Mouse (Mus musculus) MEL (cell line): ENCODE data around the gene Tedc1. TPM values are rescaled to one million over a fixed set of nuclear protein-coding genes. Genes with fewer than 3 reads are reported as not detected.

Experiments
- DNase-seq: peaks from one replicate; pipeline ENCODE4 v3.0.0; 2011; ENCODE audit warnings: low read depth, low spot score
- H3K27ac ChIP-seq: 2 replicates; pipeline ENCODE4 v1.5.1; 2012; ENCODE audit warnings: low read depth, mild to moderate bottlenecking, control low read depth, low read length, moderate library complexity; ENCODE audit not compliant: control insufficient read depth
- H3K27me3 ChIP-seq, 2 experiments: fragments of 150-350 bp in 1 of 2; sonication (generic) in 1 of 2; 2 replicates each; pipeline ENCODE4 v1.6.1; 2012; ENCODE audit warnings: low read length in 2 of 2, mild to moderate bottlenecking in 2 of 2, improper control_type of control experiment in 1 of 2, moderate library complexity in 1 of 2; ENCODE audit not compliant: insufficient read depth in 2 of 2, control insufficient read depth in 1 of 2
- H3K36me3 ChIP-seq, 2 experiments: 2 replicates each; pipeline ENCODE4 v1.6.1; 2012 to 2014; ENCODE audit warnings: low read length in 2 of 2, improper control_type of control experiment in 1 of 2, inconsistent platforms in 1 of 2, mild to moderate bottlenecking in 1 of 2; ENCODE audit not compliant: insufficient read depth in 2 of 2, control insufficient read depth in 1 of 2
- H3K4me1 ChIP-seq, 2 experiments: fragments of 150-350 bp in 1 of 2; sonication (generic) in 1 of 2; 2 replicates each; pipeline ENCODE4 v1.6.1; 2012; ENCODE audit warnings: low read length in 2 of 2, improper control_type of control experiment in 1 of 2, mild to moderate bottlenecking in 1 of 2; ENCODE audit not compliant: insufficient read depth in 2 of 2, control insufficient read depth in 1 of 2
- H3K4me3 ChIP-seq, 2 experiments: fragments of 150-350 bp in 1 of 2; sonication (generic) in 1 of 2; 2 replicates each; pipeline ENCODE4 v1.5.1; 2012; ENCODE audit warnings: low read depth in 2 of 2, low read length in 2 of 2, mild to moderate bottlenecking in 2 of 2, moderate library complexity in 2 of 2, control low read depth in 1 of 2, improper control_type of control experiment in 1 of 2; ENCODE audit not compliant: control insufficient read depth in 1 of 2, insufficient read depth in 1 of 2
- H3K79me2 ChIP-seq: 2 replicates; pipeline ENCODE4 v1.6.1; 2012; ENCODE audit warnings: mild to moderate bottlenecking, low read length, moderate library complexity; ENCODE audit not compliant: control insufficient read depth, poor library complexity, insufficient read depth
- H3K9ac ChIP-seq: 2 replicates; pipeline ENCODE4 v1.6.1; 2012; ENCODE audit warnings: low read depth, mild to moderate bottlenecking, control low read depth, low read length, moderate library complexity; ENCODE audit not compliant: control insufficient read depth, poor library complexity, severe bottlenecking
- H3K9me3 ChIP-seq: fragments of 150-350 bp; sonication (generic); replicated peaks from 2 replicates; pipeline ENCODE4 v1.6.1; 2012; ENCODE audit warnings: mild to moderate bottlenecking, low read length, improper control_type of control experiment, moderate library complexity; ENCODE audit not compliant: insufficient read depth
- BHLHE40 ChIP-seq: IDR thresholded peaks from 2 replicates; pipeline ENCODE4 v1.6.1; 2012; ENCODE audit warnings: low read depth, mild to moderate bottlenecking, inconsistent platforms, low read length, improper control_type of control experiment, borderline replicate concordance
- EP300 ChIP-seq, 2 experiments: IDR thresholded peaks; 2 replicates each; pipeline ENCODE4 v1.6.1; 2011; ENCODE audit warnings: improper control_type of control experiment in 2 of 2, low read length in 2 of 2, low read depth in 1 of 2, mild to moderate bottlenecking in 1 of 2
- ETS1 ChIP-seq: IDR thresholded peaks from 2 replicates; pipeline ENCODE4 v1.6.1; 2012; ENCODE audit warnings: low read depth, mild to moderate bottlenecking, inconsistent platforms, low read length, improper control_type of control experiment, moderate library complexity
- GATA1 ChIP-seq: IDR thresholded peaks from 2 replicates; pipeline ENCODE4 v1.6.1; 2011; ENCODE audit warnings: low read depth, low read length, improper control_type of control experiment
- HCFC1 ChIP-seq: IDR thresholded peaks from 2 replicates; pipeline ENCODE4 v1.6.1; 2012; ENCODE audit warnings: low read depth, mild to moderate bottlenecking, inconsistent platforms, low read length, improper control_type of control experiment, moderate library complexity
- MAFK ChIP-seq: IDR thresholded peaks from 2 replicates; pipeline ENCODE4 v1.6.1; 2011; ENCODE audit warnings: low read depth, mild to moderate bottlenecking, low read length, improper control_type of control experiment, borderline replicate concordance
- MAX ChIP-seq: IDR thresholded peaks from 2 replicates; pipeline ENCODE4 v1.6.1; 2011; ENCODE audit warnings: low read length, improper control_type of control experiment
- MXI1 ChIP-seq: IDR thresholded peaks from 2 replicates; pipeline ENCODE4 v1.6.1; 2011; ENCODE audit warnings: mild to moderate bottlenecking, low read depth, low read length, improper control_type of control experiment
- MYC ChIP-seq: IDR thresholded peaks from 2 replicates; pipeline ENCODE4 v1.6.1; 2011; ENCODE audit warnings: low read depth, mild to moderate bottlenecking, low read length, improper control_type of control experiment, moderate library complexity
- NELFE ChIP-seq: IDR thresholded peaks from 2 replicates; pipeline ENCODE4 v1.6.1; 2011; ENCODE audit warnings: low read depth, low read length, improper control_type of control experiment
- RAD21 ChIP-seq: IDR thresholded peaks from 2 replicates; pipeline ENCODE4 v1.6.1; 2011; ENCODE audit warnings: mild to moderate bottlenecking, low read depth, low read length, improper control_type of control experiment
- RCOR1 ChIP-seq: IDR thresholded peaks from 2 replicates; pipeline ENCODE4 v1.6.1; 2012; ENCODE audit warnings: low read depth, mild to moderate bottlenecking, inconsistent platforms, low read length, improper control_type of control experiment
- SIN3A ChIP-seq: IDR thresholded peaks from 2 replicates; pipeline ENCODE4 v1.6.1; 2012; ENCODE audit warnings: low read length, improper control_type of control experiment, inconsistent platforms
- TBP ChIP-seq: IDR thresholded peaks from 2 replicates; pipeline ENCODE4 v1.8.0; 2011; ENCODE audit warnings: low read depth, low read length, improper control_type of control experiment
- USF2 ChIP-seq, 2 experiments: IDR thresholded peaks; 2 replicates each; pipeline ENCODE4 v1.6.1; 2011 to 2012; ENCODE audit warnings: improper control_type of control experiment in 2 of 2, low read length in 2 of 2, borderline replicate concordance in 1 of 2, inconsistent platforms in 1 of 2, low read depth in 1 of 2, mild to moderate bottlenecking in 1 of 2; ENCODE audit not compliant: insufficient read depth in 1 of 2
- ZNF384 ChIP-seq: IDR thresholded peaks from 2 replicates; pipeline ENCODE4 v1.6.1; 2012; ENCODE audit warnings: low read depth, mild to moderate bottlenecking, inconsistent platforms, low read length, improper control_type of control experiment
- polyA plus RNA-seq, 2 experiments: library from polyadenylated mRNA; stranded (reverse) in 1 of 2; unstranded in 1 of 2; fragments of >175 nt in 1 of 2; fragments of >200 nt in 1 of 2; gene quantifications; 2 replicates each; pipeline versions ENCODE4 v1.2.1 to v1.2.4; 2012; ENCODE audit warnings: low replicate concordance in 2 of 2, low read depth in 1 of 2; ENCODE audit not compliant: insufficient read length in 2 of 2, insufficient read depth in 1 of 2, missing spikeins in 1 of 2
- total RNA-seq: library from RNA; depleted of rRNA; stranded (reverse); fragments of 300-350 nt; gene quantifications from 2 replicates; pipeline ENCODE4 v1.2.3, GENCODE M21; 2012

Gene Tedc1
- total and polyA plus RNA-seq, 3 experiments, result 50.7 to 74.7 TPM; not detected in 1

DNA sequence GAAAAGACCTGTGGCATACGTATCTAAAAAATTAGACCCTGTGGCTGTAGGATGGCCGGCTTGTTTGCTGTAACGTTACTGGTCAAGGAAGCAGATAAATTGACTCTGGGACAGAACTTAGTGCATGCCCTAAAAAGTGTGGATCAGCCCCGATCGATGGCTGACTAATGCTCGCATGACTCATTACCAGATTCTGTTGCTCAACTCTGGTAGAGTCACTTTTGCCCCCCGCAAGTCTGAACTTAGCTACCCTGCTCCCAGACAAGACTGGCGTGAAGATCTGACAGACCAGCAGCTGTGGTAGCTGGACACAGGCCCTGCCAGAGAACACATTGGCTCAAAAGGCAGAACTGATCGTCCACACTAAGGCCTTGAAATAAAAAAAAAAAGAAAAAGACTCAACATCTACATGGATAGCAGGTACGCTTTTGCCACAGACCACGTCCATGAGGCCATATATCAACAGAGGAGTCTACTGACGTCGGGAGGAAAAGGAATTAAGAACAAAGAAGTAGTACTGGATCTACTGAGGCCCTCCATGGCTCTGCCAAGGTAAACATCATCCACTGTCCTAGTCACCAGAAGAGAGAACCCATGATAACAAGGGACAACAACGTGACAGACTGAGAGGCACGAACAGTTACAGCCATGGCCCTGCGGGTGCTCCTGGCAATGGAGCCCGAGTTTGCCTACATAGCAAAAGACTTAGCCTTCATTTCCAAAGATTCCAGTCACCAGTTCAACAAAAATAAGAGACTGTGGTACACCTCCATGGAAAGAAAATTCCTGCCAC lies 54.6 kb downstream of the Tedc1 start:
- Histone ChIP-seq H3K9ac (peak overlapping the region; percentile 32), H3K4me3 (0 out of 4 replicates have a peak overlapping the region, but pooled peaks have one; percentile 2 to 9), H3K79me2 (peaks cover 18% of the 10 kb centered on the region), H3K27ac (peak overlapping the region; percentile 61), H3K4me1 (peaks cover 22 to 31% of the 10 kb centered on the region in 2 experiments), H3K36me3 (peaks cover 9 to 27% of the 10 kb centered on the region in 2 experiments), H3K27me3 (no peaks in the 10 kb centered on the region), H3K9me3 (no peaks in the 10 kb centered on the region)
- peak; percentile 71; the same call in 1 of the 2 replicates for TF ChIP-seq BHLHE40
- peak; percentile 72 for TF ChIP-seq SIN3A
- 0 out of 2 replicates have a peak, but pooled peaks have one; percentile 18 for TF ChIP-seq TBP
- peak; percentile 75 for TF ChIP-seq MYC
- no peak for TF ChIP-seq RAD21
- TF ChIP-seq RCOR1, result no peak
- TF ChIP-seq EP300 (IDR thresholded peaks at IDR 0.05; ENCODE audit: low read depth in 1 of 2, low read length in 2 of 2), result peak in 1 of 2 experiments; percentile 62; a peak in 3 of 4 replicates
- no peak for TF ChIP-seq HCFC1
- TF ChIP-seq MAX, result peak; percentile 34; the same call in 1 of the 2 replicates
- peak; percentile 82 for TF ChIP-seq MXI1
- TF ChIP-seq GATA1, result peak; percentile 52; the same call in 1 of the 2 replicates
- no peak for TF ChIP-seq MAFK
- peak; percentile 27; the same call in 1 of the 2 replicates for TF ChIP-seq ZNF384
- peak; percentile 63; the same call in 1 of the 2 replicates for TF ChIP-seq ETS1
- DNase-seq, result peak; percentile 89

DNA sequence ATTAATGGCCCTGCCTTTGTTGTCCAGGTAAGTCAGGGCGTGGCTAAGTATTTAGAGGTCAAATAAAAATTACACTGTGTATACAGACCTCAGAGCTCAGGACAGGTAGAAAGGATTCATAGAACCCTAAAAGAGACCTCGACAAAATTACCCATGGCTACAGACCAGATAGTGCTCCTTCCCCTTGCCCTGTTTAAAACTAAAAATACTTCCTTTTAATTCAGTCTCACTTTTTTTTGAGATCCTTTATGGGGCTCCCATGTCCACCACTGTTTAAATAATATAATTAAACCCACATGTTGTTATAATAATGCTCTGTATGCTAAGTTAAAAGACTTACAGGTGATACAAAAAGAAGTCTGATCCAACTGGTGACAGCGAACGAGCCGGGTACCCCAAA lies 55.6 kb downstream of the Tedc1 start:
- Histone ChIP-seq H3K27me3 (no peaks in the 10 kb centered on the region), H3K36me3 (peaks cover 9 to 27% of the 10 kb centered on the region in 2 experiments), H3K9me3 (no peaks in the 10 kb centered on the region), H3K79me2 (peaks cover 17% of the 10 kb centered on the region), H3K4me3 (peak overlapping the region in 1 of 2 experiments; percentile 48; a peak in 2 of 4 replicates), H3K27ac (peak overlapping the region; percentile 61), H3K9ac (peak overlapping the region; percentile 33), H3K4me1 (peaks cover 22 to 35% of the 10 kb centered on the region in 2 experiments)
- DNase-seq, result peak; percentile 78
- TF ChIP-seq EP300 (IDR thresholded peaks at IDR 0.05; ENCODE audit: low read depth in 1 of 2, low read length in 2 of 2) (peak in 1 of 2 experiments; percentile 55; a peak in 2 of 4 replicates), NELFE (no peak), USF2 (IDR thresholded peaks at IDR 0.05; ENCODE audit: borderline replicate concordance in 1 of 2, insufficient read depth in 1 of 2, low read depth in 1 of 2, low read length in 2 of 2) (no peak), ZNF384 (peak; percentile 74)
